Mouse (Mus musculus): Measurements from ENCODE around the gene Dph1.

GRCm38 (mm10) chr11:75160954-75161353, 30.1 kb downstream of the Dph1 start:
- TF ChIP-seq POLR2A (IDR thresholded peaks at IDR 0.05; ENCODE audit: insufficient read depth, low read depth, low read length) (no peak), EP300 (IDR thresholded peaks at IDR 0.05; ENCODE audit: insufficient read depth, low read depth, low read length) (no peak), CTCF (IDR thresholded peaks at IDR 0.05) (no peak)

All from heart, adult 2 months (tissue).